Mouse (Mus musculus) forebrain, embryonic 14.5 days (tissue): ENCODE results near the gene Msh4. TPM values are rescaled to one million over a fixed set of nuclear protein-coding genes. Genes with fewer than 3 reads are reported as not detected.
"Not testable (repeated sequence)": the region's sequence is repeated elsewhere in the genome, so short reads cannot be mapped to it uniquely, and the experiment has no call there.

Experiments
- ATAC-seq: fragments of 200-750 bp; cut with Nextera tagmentation; 2 replicates; pipeline ENCODE4 v1.8.0; 2017; ENCODE audit warnings: mild to moderate bottlenecking, moderate library complexity
- DNase-seq: peaks from one replicate; pipeline ENCODE4 v3.0.0-alpha.2; 2015; ENCODE audit warnings: low spot score
- H3K27ac ChIP-seq: fragments of 300-500 bp; sonication (generic); 2 replicates; pipeline ENCODE4 v1.5.1; 2014; ENCODE audit warnings: low read depth, mild to moderate bottlenecking, control low read depth, low read length, moderate library complexity
- H3K27me3 ChIP-seq: fragments of 300-500 bp; sonication (generic); replicated peaks from 2 replicates; pipeline ENCODE4 v1.6.1; 2014; ENCODE audit warnings: low read length, control low read depth, mixed read lengths; ENCODE audit not compliant: control insufficient read depth, insufficient read depth
- H3K36me3 ChIP-seq: fragments of 300-500 bp; sonication (generic); 2 replicates; pipeline ENCODE4 v1.6.1; 2014; ENCODE audit warnings: low read length, control low read depth; ENCODE audit not compliant: control insufficient read depth, insufficient read depth
- H3K4me1 ChIP-seq: fragments of 300-500 bp; sonication (generic); 2 replicates; pipeline ENCODE4 v1.6.1; 2014; ENCODE audit warnings: antibody characterized with exemption, low read length, control low read depth; ENCODE audit not compliant: control insufficient read depth, insufficient read depth
- H3K4me2 ChIP-seq: fragments of 300-500 bp; sonication (generic); 2 replicates; pipeline ENCODE4 v1.6.1; 2014; ENCODE audit warnings: mild to moderate bottlenecking, control low read depth, low read length
- H3K4me3 ChIP-seq: fragments of 300-500 bp; sonication (generic); 2 replicates; pipeline ENCODE4 v1.5.1; 2014; ENCODE audit warnings: low read depth, low read length, control low read depth
- H3K9ac ChIP-seq: fragments of 300-500 bp; sonication (generic); 2 replicates; pipeline ENCODE4 v1.6.1; 2014; ENCODE audit warnings: mild to moderate bottlenecking, low read length, control low read depth, moderate library complexity
- H3K9me3 ChIP-seq: fragments of 300-500 bp; sonication (generic); replicated peaks from 2 replicates; pipeline ENCODE4 v1.6.1; 2016; ENCODE audit warnings: low read length, control low read depth, mixed read lengths; ENCODE audit not compliant: control insufficient read depth
- WGBS: fragments of 180-500 bp; shearing (Covaris S2); extraction: QIAGEN DNeasy Blood & Tissue Kit; methylation state at CpG from one replicate; pipeline ENCODE4 v1.1.7; 2014; 5-methylcytosine and 5-hydroxymethylcytosine counted together
- polyA plus RNA-seq: library from polyadenylated mRNA; unstranded; fragments of >200 nt; fragmentation: Nextera tagmentation; extraction: Ambion mirVana; gene quantifications from 2 replicates; pipeline ENCODE4 v1.2.1, GENCODE M21; 2014

The Msh4 gene
- polyA plus RNA-seq, 1 experiment from 2014 or later: 0.06 TPM

GRCm38 (mm10) chr3:153867149-153868136 is 38.5 kb downstream of the Msh4 start:
- Histone ChIP-seq H3K27me3 (no peaks in the 10 kb centered on the region), H3K9ac (no peak overlapping the region), H3K4me1 (no peaks in the 10 kb centered on the region), H3K4me2 (no peak overlapping the region), H3K27ac (no peak overlapping the region), H3K36me3 (no peaks in the 10 kb centered on the region), H3K4me3 (no peak overlapping the region), H3K9me3 (no peaks in the 10 kb centered on the region)
- DNase-seq (peak; percentile 40), ATAC-seq (no peak)
- 63% methylated on average over 14 of the region's 14 CpGs for WGBS

GRCm38 (mm10) chr3:153864636-153865429 is 41.1 kb downstream of the Msh4 start:
- no peaks in the 10 kb centered on the region for H3K27me3 ChIP-seq
- no peak overlapping the region for H3K4me2 ChIP-seq
- H3K9me3 ChIP-seq: no peaks in the 10 kb centered on the region
- no peaks in the 10 kb centered on the region for H3K36me3 ChIP-seq
- no peak overlapping the region for H3K9ac ChIP-seq
- no peak overlapping the region for H3K4me3 ChIP-seq
- no peak overlapping the region for H3K27ac ChIP-seq
- 87% methylated on average over 4 of the region's 4 CpGs for WGBS
- no peak for ATAC-seq
- no peak for DNase-seq
- H3K4me1 ChIP-seq: no peaks in the 10 kb centered on the region

- H3K36me3 ChIP-seq: no peaks in the 10 kb centered on the region
- no peak for ATAC-seq
- no peak overlapping the region for H3K9ac ChIP-seq
- no peak for DNase-seq
- H3K4me1 ChIP-seq: no peaks in the 10 kb centered on the region
- H3K27me3 ChIP-seq: no peaks in the 10 kb centered on the region
- no peak overlapping the region for H3K4me2 ChIP-seq
- no peak overlapping the region for H3K27ac ChIP-seq
- no peak overlapping the region for H3K4me3 ChIP-seq
- WGBS: 88% methylated on average over 2 of the region's 2 CpGs
- H3K9me3 ChIP-seq: no peaks in the 10 kb centered on the region
Observed at GRCm38 (mm10) chr3:153863816-153864215, 42.1 kb downstream of the Msh4 start.

- WGBS: 93% methylated on average over 8 of the region's 8 CpGs
- not testable (repeated sequence) for H3K9ac ChIP-seq, H3K4me3 ChIP-seq, H3K36me3 ChIP-seq, H3K4me1 ChIP-seq, H3K4me2 ChIP-seq, H3K27ac ChIP-seq, ATAC-seq, H3K27me3 ChIP-seq, H3K9me3 ChIP-seq, DNase-seq
Observed at GRCm38 (mm10) chr3:153860392-153860791, 45.5 kb downstream of the Msh4 start.

- Histone ChIP-seq H3K9me3 (no peaks in the 10 kb centered on the region), H3K4me1 (no peaks in the 10 kb centered on the region), H3K9ac (no peak overlapping the region), H3K36me3 (no peaks in the 10 kb centered on the region), H3K27ac (no peak overlapping the region), H3K4me2 (no peak overlapping the region), H3K27me3 (no peaks in the 10 kb centered on the region), H3K4me3 (no peak overlapping the region)
- no peak for ATAC-seq
- DNase-seq: no peak
- WGBS: 82% methylated on average over 10 of the region's 10 CpGs
Observed at GRCm38 (mm10) chr3:153858350-153859001, 47.5 kb downstream of the Msh4 start.

GRCm38 (mm10) chr3:153852266-153852665 is 53.7 kb downstream of the Msh4 start:
- no peak overlapping the region for H3K27ac ChIP-seq
- no peak overlapping the region for H3K9ac ChIP-seq
- no peak overlapping the region for H3K4me3 ChIP-seq
- no peaks in the 10 kb centered on the region for H3K9me3 ChIP-seq
- ATAC-seq: no peak
- H3K4me1 ChIP-seq: no peaks in the 10 kb centered on the region
- no peaks in the 10 kb centered on the region for H3K36me3 ChIP-seq
- no peak for DNase-seq
- WGBS: 86% methylated on average over 8 of the region's 8 CpGs
- H3K4me2 ChIP-seq: no peak overlapping the region
- no peaks in the 10 kb centered on the region for H3K27me3 ChIP-seq

- no peak overlapping the region for H3K4me3 ChIP-seq
Observed at GRCm38 (mm10) chr3:153850759-153851158, 55.2 kb downstream of the Msh4 start.

GRCm38 (mm10) chr3:153849368-153850015 is 56.4 kb downstream of the Msh4 start:
- Histone ChIP-seq H3K36me3 (no peaks in the 10 kb centered on the region), H3K4me2 (no peak overlapping the region), H3K4me3 (no peak overlapping the region), H3K9me3 (no peaks in the 10 kb centered on the region), H3K27me3 (no peaks in the 10 kb centered on the region), H3K9ac (no peak overlapping the region), H3K4me1 (no peaks in the 10 kb centered on the region), H3K27ac (no peak overlapping the region)
- 12% methylated on average over 5 of the region's 5 CpGs for WGBS
- ATAC-seq (no peak), DNase-seq (no peak)

More at GRCm38 (mm10) chr3:153850759-153851158, 55.2 kb downstream of the Msh4 start:
- H3K9me3 ChIP-seq: no peaks in the 10 kb centered on the region
- H3K27me3 ChIP-seq: no peaks in the 10 kb centered on the region
- no peak overlapping the region for H3K4me2 ChIP-seq
- no peak overlapping the region for H3K27ac ChIP-seq
- H3K36me3 ChIP-seq: no peaks in the 10 kb centered on the region
- no peak overlapping the region for H3K9ac ChIP-seq
- no peaks in the 10 kb centered on the region for H3K4me1 ChIP-seq
- no peak for ATAC-seq
- WGBS: 82% methylated on average over 7 of the region's 7 CpGs
- no peak for DNase-seq
